Mouse (Mus musculus) neural tube, embryonic 10.5 days (tissue): ENCODE data around the gene Vav1.
"Not testable (repeated sequence)": the region's sequence is repeated elsewhere in the genome, so short reads cannot be mapped to it uniquely, and the experiment has no call there.

Source experiments
- DNase-seq: peaks from one replicate; pipeline ENCODE4 v3.0.0-alpha.2; 2017; ENCODE audit warnings: low spot score; ENCODE audit errors: extremely low spot score

Gene Vav1

GRCm38 (mm10) chr17:57251431-57251830 lies 27.5 kb upstream of the Vav1 start:
- no peak for DNase-seq

GRCm38 (mm10) chr17:57253306-57253705 lies 25.6 kb upstream of the Vav1 start:
- DNase-seq, result no peak

GRCm38 (mm10) chr17:57255354-57255753 lies 23.5 kb upstream of the Vav1 start:
- DNase-seq, result no peak

GRCm38 (mm10) chr17:57256921-57257485 lies 21.9 kb upstream of the Vav1 start:
- DNase-seq, result no peak

GRCm38 (mm10) chr17:57258191-57258590 lies 20.7 kb upstream of the Vav1 start:
- no peak for DNase-seq

- no peak for DNase-seq
These were observed 19.2 kb upstream of the Vav1 start for GRCm38 (mm10) chr17:57259742-57260141.

- no peak for DNase-seq
These were observed 18.5 kb upstream of the Vav1 start for GRCm38 (mm10) chr17:57260351-57260750.

GRCm38 (mm10) chr17:57261286-57261685 lies 17.6 kb upstream of the Vav1 start:
- DNase-seq, result no peak

GRCm38 (mm10) chr17:57261796-57262195 lies 17.1 kb upstream of the Vav1 start:
- DNase-seq, result no peak

GRCm38 (mm10) chr17:57262901-57263550 lies 15.9 kb upstream of the Vav1 start:
- no peak for DNase-seq

- DNase-seq, result no peak
These were observed 14.7 kb upstream of the Vav1 start for GRCm38 (mm10) chr17:57264164-57264563.

- peak; percentile 18 for DNase-seq
These were observed 13.6 kb upstream of the Vav1 start for GRCm38 (mm10) chr17:57264972-57265945.

- DNase-seq, result no peak
These were observed 11.3 kb upstream of the Vav1 start for GRCm38 (mm10) chr17:57267556-57268126.

GRCm38 (mm10) chr17:57271301-57271700 lies 7.6 kb upstream of the Vav1 start:
- no peak for DNase-seq

GRCm38 (mm10) chr17:57273846-57274245 lies 5.1 kb upstream of the Vav1 start:
- DNase-seq, result no peak

- peak; percentile 17 for DNase-seq
These were observed 4.2 kb upstream of the Vav1 start for GRCm38 (mm10) chr17:57274686-57275085.

- DNase-seq, result peak; percentile 65
These were observed 3.5 kb upstream of the Vav1 start for GRCm38 (mm10) chr17:57275111-57275996.

- peak; percentile 43 for DNase-seq
These were observed 2.9 kb upstream of the Vav1 start for GRCm38 (mm10) chr17:57275997-57276351.

- peak; percentile 74 for DNase-seq
These were observed 2.2 kb upstream of the Vav1 start for GRCm38 (mm10) chr17:57276634-57277121.

- DNase-seq, result not testable (repeated sequence)
These were observed 1.2 kb upstream of the Vav1 start for GRCm38 (mm10) chr17:57277598-57278261.
